Mouse (Mus musculus) hindbrain, embryonic 10.5 days (tissue): ENCODE results near the gene Klrb1b. TPM values are rescaled to one million over a fixed set of nuclear protein-coding genes. Genes with fewer than 3 reads are reported as not detected.
A peak's percentile ranks its signal among the peaks of the same experiment; 100 is the strongest.
"Not testable (repeated sequence)": the region's sequence is repeated elsewhere in the genome, so short reads cannot be mapped to it uniquely, and the experiment has no call there.

ENCODE experiments used
- DNase-seq: peaks from one replicate; pipeline ENCODE4 v3.0.0-alpha.2; 2017; ENCODE audit warnings: low spot score
- H3K27ac ChIP-seq: fragments of 300-500 bp; sonication (generic); 2 replicates; pipeline ENCODE4 v1.5.1; 2016; ENCODE audit warnings: mild to moderate bottlenecking, moderate library complexity
- H3K27me3 ChIP-seq: fragments of 300-500 bp; sonication (generic); 2 replicates; pipeline ENCODE4 v1.6.1; 2016; ENCODE audit warnings: mild to moderate bottlenecking; ENCODE audit not compliant: poor library complexity, insufficient read depth, severe bottlenecking
- H3K36me3 ChIP-seq: fragments of 300-500 bp; sonication (generic); 2 replicates; pipeline ENCODE4 v1.6.1; 2016; ENCODE audit warnings: mild to moderate bottlenecking, moderate library complexity
- H3K4me1 ChIP-seq: fragments of 300-500 bp; sonication (generic); replicated peaks from 2 replicates; pipeline ENCODE4 v1.6.1; 2016; ENCODE audit warnings: mild to moderate bottlenecking
- H3K4me3 ChIP-seq: fragments of 300-500 bp; sonication (generic); 2 replicates; pipeline ENCODE4 v1.5.1; 2016; ENCODE audit warnings: mild to moderate bottlenecking, moderate library complexity
- H3K9me3 ChIP-seq: fragments of 300-500 bp; sonication (generic); 2 replicates; pipeline ENCODE4 v1.6.1; 2016; ENCODE audit warnings: mild to moderate bottlenecking, moderate library complexity
- WGBS: fragments of 180-500 bp; shearing (Covaris S2); methylation state at CpG from one replicate; pipeline ENCODE4 v1.1.7; 2016; 5-methylcytosine and 5-hydroxymethylcytosine counted together
- polyA plus RNA-seq: library from polyadenylated mRNA; unstranded; fragments of >200 nt; fragmentation: Nextera tagmentation; extraction: Ambion mirVana; gene quantifications from 2 replicates; pipeline ENCODE4 v1.2.1, GENCODE M21; 2016

Klrb1b gene
- polyA plus RNA-seq, 1 experiment from 2014 or later = not detected

GRCm38 (mm10) chr6:128804823-128805640 lies 21.1 kb downstream of the Klrb1b start:
- WGBS = 63% methylated on average over 7 of the region's 7 CpGs
- H3K4me1 ChIP-seq = peaks cover 12% of the 10 kb centered on the region
- not testable (repeated sequence) for H3K27ac ChIP-seq, H3K27me3 ChIP-seq, H3K4me3 ChIP-seq, H3K36me3 ChIP-seq, H3K9me3 ChIP-seq
- DNase-seq = peak; percentile 63

- Histone ChIP-seq H3K27ac (peak overlapping the region; percentile 81), H3K4me1 (peaks cover 16% of the 10 kb centered on the region), H3K4me3 (peak overlapping the region; percentile 56)
Measured at GRCm38 (mm10) chr6:128802999-128803857, 22.9 kb downstream of the Klrb1b start.

GRCm38 (mm10) chr6:128802557-128802956 lies 23.6 kb downstream of the Klrb1b start:
- 21% methylated on average over 10 of the region's 10 CpGs for WGBS
- H3K4me3 ChIP-seq = peak overlapping the region; percentile 56
- peak overlapping the region; percentile 81 for H3K27ac ChIP-seq
- 0 out of 2 replicates have a peak, but pooled peaks cover 3% of the 10 kb centered on the region for H3K9me3 ChIP-seq
- no peaks in the 10 kb centered on the region for H3K36me3 ChIP-seq
- H3K4me1 ChIP-seq = peaks cover 23% of the 10 kb centered on the region
- DNase-seq = no peak
- no peaks in the 10 kb centered on the region for H3K27me3 ChIP-seq

More at GRCm38 (mm10) chr6:128802999-128803857, 22.9 kb downstream of the Klrb1b start:
- no peaks in the 10 kb centered on the region for H3K27me3 ChIP-seq
- 0 out of 2 replicates have a peak, but pooled peaks cover 6% of the 10 kb centered on the region for H3K9me3 ChIP-seq
- WGBS = 7% methylated on average over 26 of the region's 26 CpGs
- no peaks in the 10 kb centered on the region for H3K36me3 ChIP-seq
- DNase-seq = peak; percentile 98

- 77% methylated on average over 5 of the region's 5 CpGs for WGBS
Measured at GRCm38 (mm10) chr6:128800696-128801095, 25.4 kb downstream of the Klrb1b start.

GRCm38 (mm10) chr6:128799896-128800270 lies 26.2 kb downstream of the Klrb1b start:
- 24% methylated on average over 7 of the region's 7 CpGs for WGBS
- Histone ChIP-seq H3K9me3 (no peaks in the 10 kb centered on the region), H3K27ac (peak overlapping the region; percentile 87), H3K4me3 (peak overlapping the region; percentile 64), H3K27me3 (no peaks in the 10 kb centered on the region), H3K4me1 (peaks cover 24% of the 10 kb centered on the region), H3K36me3 (no peaks in the 10 kb centered on the region)
- no peak for DNase-seq

More at GRCm38 (mm10) chr6:128800696-128801095, 25.4 kb downstream of the Klrb1b start:
- peaks cover 24% of the 10 kb centered on the region for H3K4me1 ChIP-seq
- H3K9me3 ChIP-seq, H3K36me3 ChIP-seq, H3K27ac ChIP-seq, DNase-seq, H3K27me3 ChIP-seq, H3K4me3 ChIP-seq: not testable (repeated sequence)

GRCm38 (mm10) chr6:128799144-128799895 lies 26.8 kb downstream of the Klrb1b start:
- H3K4me3 ChIP-seq = peak overlapping the region; percentile 64
- H3K27ac ChIP-seq = peak overlapping the region; percentile 87
- DNase-seq = peak; percentile 93
- H3K4me1 ChIP-seq = peaks cover 24% of the 10 kb centered on the region
- not testable (repeated sequence) for H3K9me3 ChIP-seq, H3K27me3 ChIP-seq, H3K36me3 ChIP-seq
- under 1% methylated on average over 49 of the region's 49 CpGs for WGBS

GRCm38 (mm10) chr6:128798772-128799143 lies 27.4 kb downstream of the Klrb1b start:
- WGBS = under 1% methylated on average over 20 of the region's 20 CpGs
- not testable (repeated sequence) for H3K36me3 ChIP-seq, H3K27me3 ChIP-seq, H3K9me3 ChIP-seq
- Histone ChIP-seq H3K4me1 (peaks cover 24% of the 10 kb centered on the region), H3K27ac (peak overlapping the region; percentile 87), H3K4me3 (peak overlapping the region; percentile 64)
- DNase-seq = peak; percentile 87

GRCm38 (mm10) chr6:128797936-128798771 lies 28.0 kb downstream of the Klrb1b start:
- WGBS = 15% methylated on average over 15 of the region's 15 CpGs
- Histone ChIP-seq H3K4me3 (peak overlapping the region; percentile 64), H3K27ac (peak overlapping the region; percentile 66), H3K9me3 (no peaks in the 10 kb centered on the region), H3K4me1 (peaks cover 21% of the 10 kb centered on the region), H3K36me3 (no peaks in the 10 kb centered on the region), H3K27me3 (no peaks in the 10 kb centered on the region)
- DNase-seq = peak; percentile 41

- Histone ChIP-seq H3K4me3 (peak overlapping the region; percentile 64; the same call in 1 of the 2 replicates), H3K4me1 (peaks cover 17% of the 10 kb centered on the region), H3K36me3 (no peaks in the 10 kb centered on the region), H3K27ac (no peak overlapping the region), H3K9me3 (no peaks in the 10 kb centered on the region), H3K27me3 (no peaks in the 10 kb centered on the region)
- no peak for DNase-seq
- WGBS = 79% methylated on average over 12 of the region's 12 CpGs
Measured at GRCm38 (mm10) chr6:128797185-128797905, 28.8 kb downstream of the Klrb1b start.

- Histone ChIP-seq H3K27me3 (no peaks in the 10 kb centered on the region), H3K4me1 (peaks cover 14% of the 10 kb centered on the region), H3K4me3 (no peak overlapping the region), H3K9me3 (no peaks in the 10 kb centered on the region), H3K27ac (no peak overlapping the region), H3K36me3 (no peaks in the 10 kb centered on the region)
- DNase-seq = no peak
- 75% methylated on average over 8 of the region's 8 CpGs for WGBS
Measured at GRCm38 (mm10) chr6:128796321-128796955, 29.7 kb downstream of the Klrb1b start.

GRCm38 (mm10) chr6:128793734-128794133 lies 32.4 kb downstream of the Klrb1b start:
- H3K36me3 ChIP-seq = no peaks in the 10 kb centered on the region
- H3K4me3 ChIP-seq = no peak overlapping the region
- H3K27ac ChIP-seq = no peak overlapping the region
- no peak for DNase-seq
- peaks cover 10% of the 10 kb centered on the region for H3K4me1 ChIP-seq
- no peaks in the 10 kb centered on the region for H3K27me3 ChIP-seq
- no peaks in the 10 kb centered on the region for H3K9me3 ChIP-seq
- WGBS = 69% methylated on average over 6 of the region's 6 CpGs
